Mouse (Mus musculus) frontal cortex, postnatal 10 days (tissue): Measurements from ENCODE around the gene Olfr12.

ENCODE experiments used
- DNase-seq, 2 experiments: peaks; one replicate each; pipeline ENCODE4 v3.0.0; 2022; ENCODE audit warnings: low spot score in 2 of 2, mixed read lengths in 1 of 2

The Olfr12 gene

GRCm38 (mm10) chr1:92617488-92617887, at the start of gene Olfr12:
Gene Olfr12 (plus strand): TSS chr1:92617788.
- DNase-seq: no peak

GRCm38 (mm10) chr1:92571022-92571421, 46.6 kb upstream of the Olfr12 start, which contains the start of gene Olfr1413:
Gene Olfr1413 (plus strand): TSS chr1:92571322.
- no peak for DNase-seq

DNA sequence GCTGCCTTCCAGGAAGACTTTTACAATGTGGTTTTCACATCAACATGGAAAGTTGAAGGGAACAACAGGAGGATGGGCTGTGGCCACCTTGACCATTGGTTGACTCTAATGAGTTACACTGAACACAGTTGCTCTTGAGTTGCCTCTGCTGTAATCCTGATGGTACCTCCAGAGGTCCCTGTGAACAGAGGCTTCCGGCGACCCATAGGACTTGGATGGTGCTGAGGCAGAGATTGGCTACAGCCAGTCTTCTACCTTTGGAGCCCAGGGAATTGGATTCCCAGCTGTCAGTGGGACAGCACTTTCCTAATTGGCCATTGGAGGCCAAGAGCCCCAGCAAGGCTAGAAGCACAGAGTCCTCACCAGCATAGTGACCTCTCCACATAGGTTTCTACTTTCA, 32.1 kb upstream of the Olfr12 start, which contains the start of gene Olfr1412:
Gene Olfr1412, plus strand, starts transcription at position 301 of the 400 bp plus-strand sequence.
- no peak for DNase-seq

DNA sequence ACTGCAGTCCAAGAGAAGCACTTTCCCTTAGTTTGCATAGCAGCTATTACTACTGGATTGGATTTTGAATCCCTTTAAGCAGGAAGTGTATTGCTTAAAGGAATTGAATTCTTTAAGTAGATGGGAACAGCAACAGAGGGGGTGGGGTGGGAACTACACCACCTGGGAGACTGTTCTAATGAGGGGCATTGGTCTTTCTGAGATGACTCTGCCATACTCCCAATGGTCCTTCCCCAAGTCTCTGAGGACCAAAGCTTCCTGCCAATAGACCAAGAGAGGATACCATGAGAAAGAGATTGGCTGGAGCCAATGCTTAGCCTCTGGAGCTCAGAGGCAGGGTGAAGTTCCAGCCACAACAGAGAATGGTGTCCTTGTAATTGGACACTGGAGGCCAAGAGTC, 23.5 kb upstream of the Olfr12 start, which contains the start of gene Olfr1411:
Gene Olfr1411, plus strand, starts transcription at position 301 of the 400 bp plus-strand sequence.
- no peak for DNase-seq

GRCm38 (mm10) chr1:92596019-92596418, 21.6 kb upstream of the Olfr12 start:
- DNase-seq: no peak

- no peak for DNase-seq
Measured at GRCm38 (mm10) chr1:92605482-92605881, 12.1 kb upstream of the Olfr12 start, which contains the start of gene Olfr1410. Gene Olfr1410 (plus strand): TSS chr1:92605782.

- DNase-seq: no peak
Measured at GRCm38 (mm10) chr1:92607711-92608110, 9.9 kb upstream of the Olfr12 start.

DNA sequence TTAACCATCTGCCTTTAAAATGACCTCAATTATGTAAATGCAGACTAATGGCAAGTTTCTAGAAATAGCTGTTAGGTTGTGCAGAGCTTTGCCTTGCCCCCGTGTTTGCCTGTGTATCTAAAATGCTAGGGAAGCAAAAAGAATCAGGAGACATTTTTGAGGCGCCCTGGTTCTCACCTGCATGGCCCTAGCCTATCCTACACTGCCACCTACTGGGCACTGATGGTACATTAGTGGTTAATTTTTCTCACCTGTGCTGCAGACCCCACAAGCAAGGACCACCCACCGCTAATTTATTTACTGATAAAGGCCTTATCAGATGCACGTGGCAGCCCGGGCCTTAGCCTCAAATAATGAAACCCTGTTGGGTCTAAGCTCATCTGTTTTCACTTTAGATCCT, 6.6 kb upstream of the Olfr12 start:
- peak in 1 of 2 experiments; percentile 49 for DNase-seq

- no peak for DNase-seq
Measured at GRCm38 (mm10) chr1:92613175-92613574, 4.4 kb upstream of the Olfr12 start.

GRCm38 (mm10) chr1:92614516-92614915, 3.1 kb upstream of the Olfr12 start:
- no peak for DNase-seq

GRCm38 (mm10) chr1:92616046-92616445, 1.5 kb upstream of the Olfr12 start:
- DNase-seq: no peak

DNA sequence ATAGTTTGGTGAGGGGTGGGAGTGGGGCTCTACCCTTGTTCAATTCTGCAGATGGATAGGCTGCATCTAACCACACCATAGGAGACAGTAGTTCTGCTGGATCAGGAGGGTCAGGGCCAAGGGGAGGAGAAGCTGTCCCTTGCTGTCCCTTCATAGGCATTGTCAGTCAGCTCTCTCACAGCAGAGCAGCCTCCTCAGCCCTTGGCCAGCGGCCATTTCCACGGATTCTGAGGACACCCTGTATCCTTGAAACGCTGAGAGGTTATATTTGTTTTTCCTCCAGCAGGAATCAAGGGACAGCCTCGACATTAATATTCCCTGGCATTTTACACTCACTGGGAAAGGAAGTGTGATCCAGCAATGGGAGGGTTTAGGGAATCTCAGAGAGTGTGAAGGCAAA, 772 bp downstream of the Olfr12 start:
- DNase-seq: no peak

GRCm38 (mm10) chr1:92628227-92628626, 10.6 kb downstream of the Olfr12 start:
- no peak for DNase-seq

DNA sequence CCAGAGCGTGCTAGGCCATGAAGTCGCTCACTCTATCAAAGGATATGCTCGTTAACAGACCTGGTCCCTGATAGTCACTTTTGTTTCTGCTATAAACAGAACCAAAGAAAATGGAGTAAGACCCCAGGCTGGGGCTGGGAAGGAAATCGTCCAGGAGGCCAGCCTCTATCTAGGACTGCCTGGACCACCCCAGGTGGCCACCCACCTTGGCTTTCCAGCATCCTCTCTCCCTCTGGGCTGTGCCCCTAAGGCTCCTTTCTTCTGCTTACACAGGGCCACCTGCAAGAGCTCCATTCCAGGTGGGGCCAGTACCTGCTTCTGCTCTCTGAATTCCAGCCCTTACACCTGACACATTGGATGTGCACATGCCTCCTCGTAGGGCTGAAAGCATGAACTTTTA, 14.6 kb downstream of the Olfr12 start:
- DNase-seq: no peak

DNA sequence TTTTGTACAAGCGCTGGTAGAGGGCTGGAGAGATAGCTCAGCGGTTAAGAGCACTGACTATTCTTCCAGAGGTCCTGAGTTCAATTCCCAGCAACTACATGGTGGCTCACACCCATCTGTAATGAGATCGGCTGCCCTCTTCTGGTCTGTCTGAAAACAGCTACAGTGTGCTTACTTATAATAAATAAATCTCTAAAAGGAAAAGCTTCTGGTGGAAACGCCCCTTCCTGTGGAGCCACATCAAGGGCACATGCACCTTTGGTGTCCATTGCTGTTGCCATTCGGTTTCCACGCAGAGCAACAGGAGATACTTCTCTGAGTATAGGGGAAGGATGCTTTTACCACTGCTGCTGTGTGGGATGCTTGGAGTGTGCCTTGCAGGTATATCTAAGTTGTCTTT, 15.4 kb downstream of the Olfr12 start:
- DNase-seq: no peak

- DNase-seq: no peak
Measured at GRCm38 (mm10) chr1:92633726-92634125, 16.1 kb downstream of the Olfr12 start.

DNA sequence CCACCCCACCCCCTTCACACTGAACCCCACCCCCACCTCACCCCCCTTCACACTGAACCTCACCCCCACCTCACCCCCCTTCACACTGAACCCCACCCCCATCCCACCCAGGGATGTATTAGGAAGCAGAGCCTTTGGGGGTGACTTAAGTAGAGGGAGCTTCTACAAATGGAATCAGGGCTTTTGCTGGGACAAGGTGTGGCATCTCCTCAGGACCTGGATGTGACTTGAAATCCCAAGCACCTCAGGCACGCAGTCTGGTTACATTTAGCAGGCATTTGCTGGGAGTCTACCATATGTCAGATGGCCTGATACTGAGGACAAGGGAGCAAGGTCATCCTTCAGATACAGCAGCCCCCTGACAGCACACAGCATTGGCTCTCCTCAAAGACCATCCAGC, 17.0 kb downstream of the Olfr12 start:
- no peak for DNase-seq

DNA sequence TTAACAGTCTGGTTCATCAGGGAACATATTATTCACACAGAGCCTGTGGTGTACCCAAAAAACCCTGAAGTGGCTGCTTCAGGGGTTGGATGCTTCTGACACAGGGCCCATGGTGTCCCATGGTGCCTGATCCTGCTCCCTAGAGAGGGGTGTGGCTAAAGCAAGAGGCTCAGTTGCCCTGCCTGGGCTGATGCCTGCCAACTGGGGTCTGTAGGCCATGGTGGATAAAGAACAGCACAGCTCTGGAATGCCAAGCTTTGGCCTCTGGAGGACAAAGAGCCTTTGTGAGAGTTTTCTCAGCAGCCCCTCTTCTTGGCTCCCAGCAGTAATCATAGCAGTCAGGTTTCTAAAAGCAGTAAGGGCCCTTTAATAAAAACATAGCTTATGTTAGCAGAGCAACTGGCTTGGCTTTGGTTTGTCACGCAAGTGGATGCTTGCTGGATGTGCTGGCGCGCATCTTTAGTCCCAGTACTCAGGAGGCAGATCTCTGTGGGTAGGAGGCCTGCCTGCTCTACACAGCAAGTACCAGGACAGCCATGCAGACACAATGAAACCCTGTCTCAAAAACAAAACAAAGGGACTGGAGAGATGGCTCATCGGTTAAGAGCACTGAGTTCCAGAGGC, 17.5 kb downstream of the Olfr12 start:
- DNase-seq: no peak

DNA sequence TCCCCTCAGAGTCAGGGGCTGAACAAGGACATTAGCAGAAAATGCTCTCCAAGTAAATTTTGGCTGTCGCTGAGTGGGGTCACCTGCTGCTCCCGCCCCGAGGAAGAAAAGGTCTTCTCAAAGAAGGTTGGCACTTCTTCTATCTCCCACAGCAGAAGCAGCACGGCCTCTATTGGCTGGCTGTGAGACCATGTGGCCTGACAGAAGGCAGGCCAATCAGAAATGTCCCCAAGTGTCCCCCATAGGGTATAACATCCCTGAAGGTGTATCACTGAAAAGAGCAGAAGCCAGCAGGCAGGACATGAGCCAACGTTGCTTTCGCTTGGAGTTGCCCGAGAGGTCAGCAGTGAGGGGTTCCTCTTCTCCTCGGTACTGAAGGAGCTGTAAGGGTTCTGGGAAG, 18.4 kb downstream of the Olfr12 start:
- no peak for DNase-seq

- no peak for DNase-seq
Measured at GRCm38 (mm10) chr1:92636676-92637075, 19.1 kb downstream of the Olfr12 start.

DNA sequence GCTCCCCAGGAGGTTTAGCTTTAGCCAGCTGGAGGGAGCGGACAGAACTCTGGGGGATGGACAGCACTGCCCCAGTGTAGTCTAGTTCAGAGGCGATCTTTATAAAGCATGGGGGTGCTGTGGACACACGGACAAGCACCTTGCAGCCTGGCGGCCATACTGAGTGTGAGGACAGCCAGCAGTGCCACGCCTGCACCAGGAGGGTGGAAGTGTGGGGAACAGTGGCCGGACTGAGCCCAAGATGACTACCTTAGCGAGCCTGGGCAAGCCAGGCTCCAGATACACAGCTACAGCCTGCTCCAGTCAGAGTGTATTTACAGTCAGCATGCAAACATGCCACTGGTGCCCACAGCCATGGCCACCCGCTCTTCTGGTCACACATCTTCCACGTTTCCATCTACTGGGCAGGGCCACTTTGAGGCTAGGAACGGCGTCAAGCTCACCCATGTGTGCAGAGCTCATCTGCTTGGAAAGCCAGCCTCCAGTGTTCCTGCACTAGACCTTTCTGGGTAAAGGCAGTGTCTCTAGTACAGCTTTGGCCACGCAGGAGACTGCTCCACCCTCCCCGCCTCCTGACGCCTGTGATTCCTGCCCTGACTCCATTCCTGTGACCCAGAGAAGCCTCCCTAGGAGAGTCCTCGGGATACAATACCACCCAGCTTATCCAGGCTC, 20.0 kb downstream of the Olfr12 start:
- no peak for DNase-seq

- no peak for DNase-seq
Measured at GRCm38 (mm10) chr1:92638181-92638580, 20.6 kb downstream of the Olfr12 start.

GRCm38 (mm10) chr1:92638736-92639135, 21.1 kb downstream of the Olfr12 start:
- no peak for DNase-seq
